Mouse (Mus musculus) thymus, adult 2 months (tissue): ENCODE data around the gene Gm826.

ENCODE experiments used
- CTCF ChIP-seq: fragments of 200-500 bp; IDR thresholded peaks from 2 replicates; pipeline ENCODE4 v1.5.1; 2012; ENCODE audit warnings: mild to moderate bottlenecking, control low read depth, low read length, moderate library complexity, borderline replicate concordance; ENCODE audit not compliant: control insufficient read depth, poor library complexity, insufficient read depth; ENCODE audit errors: extremely low read depth
- POLR2A ChIP-seq: fragments of 200-500 bp; IDR thresholded peaks from 2 replicates; pipeline ENCODE4 v1.6.1; 2012; ENCODE audit warnings: mild to moderate bottlenecking, low read length, control low read depth, moderate library complexity; ENCODE audit not compliant: control insufficient read depth, poor library complexity, insufficient read depth; ENCODE audit errors: extremely low read depth

DNA sequence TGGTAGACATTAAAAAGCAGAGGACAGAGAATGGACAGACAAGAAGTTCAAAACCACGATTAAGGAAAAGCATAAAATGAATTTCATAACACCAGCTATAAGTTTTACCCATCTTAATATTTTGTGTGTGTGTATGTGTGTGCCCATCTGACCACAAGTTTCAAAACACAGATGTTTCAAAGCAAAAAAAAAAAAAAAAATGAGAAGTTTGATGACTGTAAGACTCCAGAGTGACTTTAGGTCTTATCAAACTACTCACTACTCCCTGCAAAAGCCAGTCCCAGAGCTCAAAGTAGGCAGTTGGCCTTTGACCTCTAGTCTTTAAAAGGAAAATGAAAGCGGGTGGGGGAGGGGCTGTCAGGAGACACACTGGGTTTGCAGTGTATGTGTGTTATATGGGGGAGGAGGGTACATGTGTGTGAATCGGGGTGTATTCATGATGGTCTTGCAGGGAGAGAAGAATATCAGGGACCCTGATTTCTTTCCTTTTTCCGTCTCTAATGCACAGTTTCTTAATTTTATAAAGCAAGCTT is 14.2 kb upstream of the Gm826 start:
- TF ChIP-seq CTCF: no peak
- no peak for TF ChIP-seq POLR2A
